Mouse (Mus musculus) kidney, adult 2 months (tissue): ENCODE results near the gene Phf3. TPM values are rescaled to one million over a fixed set of nuclear protein-coding genes. Genes with fewer than 3 reads are reported as not detected.

Experiments used
- DNase-seq: peaks from one replicate; pipeline ENCODE4 v3.0.0; 2021
- H3K27ac ChIP-seq: fragments of 200-500 bp; 2 replicates; pipeline ENCODE4 v1.5.1; 2012; ENCODE audit warnings: low read depth, low read length, control low read depth, inconsistent platforms; ENCODE audit not compliant: insufficient read depth
- H3K27me3 ChIP-seq: fragments of 200-500 bp; replicated peaks from 2 replicates; pipeline ENCODE4 v1.6.1; 2012; ENCODE audit warnings: mild to moderate bottlenecking, moderate library complexity, low read length, inconsistent platforms; ENCODE audit not compliant: control insufficient read depth, insufficient read depth
- H3K36me3 ChIP-seq: fragments of 200-500 bp; 2 replicates; pipeline ENCODE4 v1.6.1; 2012; ENCODE audit warnings: mild to moderate bottlenecking, moderate library complexity, low read length, inconsistent platforms; ENCODE audit not compliant: control insufficient read depth, insufficient read depth
- H3K4me1 ChIP-seq: fragments of 200-500 bp; 2 replicates; pipeline ENCODE4 v1.6.1; 2011; ENCODE audit warnings: low read length; ENCODE audit not compliant: control insufficient read depth, insufficient read depth
- H3K4me3 ChIP-seq: fragments of 200-500 bp; 2 replicates; pipeline ENCODE4 v1.5.1; 2011; ENCODE audit warnings: mild to moderate bottlenecking, low read depth, low read length, control low read depth; ENCODE audit not compliant: insufficient read depth
- CTCF ChIP-seq: fragments of 200-500 bp; conservative IDR thresholded peaks from 2 replicates; pipeline ENCODE4 v1.5.1; 2011; ENCODE audit warnings: low read depth, mild to moderate bottlenecking, control low read depth, low read length, moderate library complexity, mixed read lengths; ENCODE audit not compliant: insufficient read depth, insufficient read length
- POLR2A ChIP-seq: fragments of 200-500 bp; IDR thresholded peaks from one replicate; pipeline ENCODE4 v1.6.1; 2011; ENCODE audit warnings: low read depth, low read length, control low read depth
- WGBS: fragments of 180-500 bp; shearing (Covaris S2); methylation state at CpG from one replicate; pipeline ENCODE4 v1.1.7; 2018; 5-methylcytosine and 5-hydroxymethylcytosine counted together
- polyA plus RNA-seq: library from polyadenylated mRNA; depleted of rRNA; stranded (reverse); fragments of >200 nt; gene quantifications from 2 replicates; pipeline ENCODE4 v1.2.3, GENCODE M21; 2012

Phf3 gene
- polyA plus RNA-seq, 1 experiment, result 18.7 TPM

- Histone ChIP-seq H3K4me1 (no peaks in the 10 kb centered on the region), H3K27me3 (no peaks in the 10 kb centered on the region; the same call in 1 of the 2 replicates), H3K27ac (no peak overlapping the region), H3K36me3 (no peaks in the 10 kb centered on the region), H3K4me3 (no peak overlapping the region)
- 88% methylated on average over 9 of the region's 9 CpGs for WGBS
- TF ChIP-seq POLR2A (no peak), CTCF (no peak)
- DNase-seq, result no peak
Measured at GRCm38 (mm10) chr1:30786583-30786982, 87.1 kb downstream of the Phf3 start.

- WGBS, result 28% methylated on average over 6 of the region's 6 CpGs
- no peak overlapping the region for H3K4me3 ChIP-seq
- H3K27me3 ChIP-seq, result no peaks in the 10 kb centered on the region; the same call in 1 of the 2 replicates
- no peaks in the 10 kb centered on the region for H3K4me1 ChIP-seq
- H3K27ac ChIP-seq, result no peak overlapping the region
- DNase-seq, result no peak
- TF ChIP-seq CTCF (no peak), POLR2A (no peak)
- no peaks in the 10 kb centered on the region for H3K36me3 ChIP-seq
Measured at GRCm38 (mm10) chr1:30783741-30784140, 90.0 kb downstream of the Phf3 start.

GRCm38 (mm10) chr1:30780293-30780692 is 93.4 kb downstream of the Phf3 start:
- TF ChIP-seq POLR2A (no peak), CTCF (peak; percentile 35)
- Histone ChIP-seq H3K36me3 (no peaks in the 10 kb centered on the region), H3K27ac (no peak overlapping the region), H3K4me3 (no peak overlapping the region), H3K27me3 (no peaks in the 10 kb centered on the region; the same call in 1 of the 2 replicates), H3K4me1 (no peaks in the 10 kb centered on the region)
- WGBS, result 44% methylated on average over 6 of the region's 6 CpGs
- DNase-seq, result peak; percentile 67

GRCm38 (mm10) chr1:30779562-30779961 is 94.2 kb downstream of the Phf3 start:
- no peaks in the 10 kb centered on the region for H3K36me3 ChIP-seq
- no peaks in the 10 kb centered on the region for H3K4me1 ChIP-seq
- no peak for TF ChIP-seq POLR2A
- no peak for TF ChIP-seq CTCF
- no peak overlapping the region for H3K27ac ChIP-seq
- no peak for DNase-seq
- H3K27me3 ChIP-seq, result no peaks in the 10 kb centered on the region; the same call in 1 of the 2 replicates
- WGBS, result 77% methylated on average over 3 of the region's 3 CpGs
- no peak overlapping the region for H3K4me3 ChIP-seq

- 18% methylated on average over 14 of the region's 14 CpGs for WGBS
- Histone ChIP-seq H3K36me3 (no peaks in the 10 kb centered on the region), H3K27ac (no peak overlapping the region), H3K27me3 (no peaks in the 10 kb centered on the region; the same call in 1 of the 2 replicates), H3K4me1 (no peaks in the 10 kb centered on the region), H3K4me3 (no peak overlapping the region)
- peak; percentile 38 for DNase-seq
- TF ChIP-seq POLR2A (no peak), CTCF (peak; percentile 17; the same call in 1 of the 2 replicates)
Measured at GRCm38 (mm10) chr1:30778374-30779005, 95.2 kb downstream of the Phf3 start.

- WGBS, result 50% methylated on average over 2 of the region's 2 CpGs
- no peak overlapping the region for H3K27ac ChIP-seq
- TF ChIP-seq CTCF (no peak), POLR2A (no peak)
- DNase-seq, result no peak
- no peaks in the 10 kb centered on the region for H3K36me3 ChIP-seq
- H3K4me1 ChIP-seq, result no peaks in the 10 kb centered on the region
- no peaks in the 10 kb centered on the region for H3K27me3 ChIP-seq
- H3K4me3 ChIP-seq, result no peak overlapping the region
Measured at GRCm38 (mm10) chr1:30776196-30776595, 97.5 kb downstream of the Phf3 start.

- Histone ChIP-seq H3K27ac (no peak overlapping the region), H3K4me3 (no peak overlapping the region), H3K36me3 (no peaks in the 10 kb centered on the region), H3K27me3 (no peaks in the 10 kb centered on the region), H3K4me1 (no peaks in the 10 kb centered on the region)
- WGBS, result 72% methylated on average over 6 of the region's 6 CpGs
- no peak for DNase-seq
- TF ChIP-seq CTCF (no peak), POLR2A (no peak)
Measured at GRCm38 (mm10) chr1:30773662-30774061, 100.1 kb downstream of the Phf3 start.

GRCm38 (mm10) chr1:30772851-30773250 is 100.9 kb downstream of the Phf3 start:
- H3K4me1 ChIP-seq, result no peaks in the 10 kb centered on the region
- WGBS, result 80% methylated on average over 7 of the region's 7 CpGs
- no peak for DNase-seq
- no peak for TF ChIP-seq POLR2A
- TF ChIP-seq CTCF, result no peak
- no peak overlapping the region for H3K4me3 ChIP-seq
- H3K27ac ChIP-seq, result no peak overlapping the region
- no peaks in the 10 kb centered on the region for H3K36me3 ChIP-seq
- H3K27me3 ChIP-seq, result no peaks in the 10 kb centered on the region
